9 mouse cellular contexts compared by ENCODE assay signal in the genomic region with DNA sequence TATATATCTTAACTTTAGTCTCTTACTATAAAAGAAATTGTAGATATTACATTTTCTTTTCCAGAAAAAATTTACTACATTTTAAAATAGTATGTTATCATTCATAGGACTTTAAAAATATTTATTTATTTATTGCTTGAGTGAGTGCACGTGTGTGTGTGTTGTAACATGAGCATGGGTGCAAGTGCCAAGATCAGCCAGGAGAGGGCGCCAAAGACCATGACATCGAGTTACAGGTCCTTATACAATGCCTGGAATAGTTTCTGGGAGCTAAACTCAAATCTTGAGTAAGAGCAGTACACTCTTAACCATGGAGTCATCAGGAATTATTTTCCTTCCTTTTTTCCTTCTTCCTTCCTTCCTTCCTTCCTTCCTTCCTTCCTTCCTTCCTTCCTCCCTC.
A peak's percentile ranks its signal among the peaks of the same experiment; 100 is the strongest.
DNase-seq lines count a peak whose midpoint lies in the region; ATAC-seq lines count a peak whose summit lies in the region.
"Had no signal": no experiment of that assay in that cellular context is flagged by ENCODE, and none has a peak within 500 bp of the region (broad histone marks: within the 10 kb centered on the region; RNA-seq: fewer than 3 reads in every experiment).

No protein-coding gene starts in this region.

- H3K9ac ChIP-seq in midbrain, embryonic 14.5 days (replicated peaks; ENCODE audit: low read length), result no peak overlapping the region
- H3K9ac ChIP-seq in midbrain, embryonic 15.5 days, result no peak overlapping the region

- DNase-seq in frontal cortex, postnatal 36 days (ENCODE audit: low spot score in 2 of 2), result peak; percentile 1 to 4
- no peak for DNase-seq in frontal cortex, postnatal 25 days (ENCODE audit: low spot score in 2 of 2)
- peak; percentile 27 for DNase-seq in midbrain, embryonic 14.5 days
- peak; percentile 27 for DNase-seq in brain, adult 2 months (ENCODE audit: low read depth, low spot score)
- peak; percentile 6 for DNase-seq in hindlimb bud, embryonic 11.5 days (ENCODE audit: extremely low spot score, low read depth, low spot score)
- DNase-seq in testis, postnatal 10 days (ENCODE audit: low spot score), result peak; percentile 61
- DNase-seq in natural killer cell, adult 2 months (ENCODE audit: low spot score in 2 of 2), result no peak

- no peaks in the 10 kb centered on the region for H3K27me3 ChIP-seq in midbrain, embryonic 14.5 days (ENCODE audit: control insufficient read depth, insufficient read depth, low read length)
- no peaks in the 10 kb centered on the region for H3K27me3 ChIP-seq in midbrain, embryonic 15.5 days (replicated peaks)

- H3K9me3 ChIP-seq in midbrain, embryonic 14.5 days (ENCODE audit: control insufficient read depth, low read length), result no peaks in the 10 kb centered on the region
- no peaks in the 10 kb centered on the region for H3K9me3 ChIP-seq in midbrain, embryonic 15.5 days
- H3K9me3 ChIP-seq: G1E had no signal

- H3K4me1 ChIP-seq in midbrain, embryonic 14.5 days (ENCODE audit: control insufficient read depth, insufficient read depth, low read length), result no peaks in the 10 kb centered on the region
- no peaks in the 10 kb centered on the region for H3K4me1 ChIP-seq in midbrain, embryonic 15.5 days

- ATAC-seq in midbrain, embryonic 14.5 days (ENCODE audit: low FRiP score, low TSS enrichment), result no peak
- no peak for ATAC-seq in midbrain, embryonic 15.5 days (replicated peaks)

- H3K27ac ChIP-seq in midbrain, embryonic 14.5 days (replicated peaks; ENCODE audit: low read depth, low read length), result no peak overlapping the region
- H3K27ac ChIP-seq in midbrain, embryonic 15.5 days, result no peak overlapping the region

- H3K36me3 ChIP-seq in midbrain, embryonic 14.5 days (ENCODE audit: control insufficient read depth, insufficient read depth, low read length), result no peaks in the 10 kb centered on the region
- H3K36me3 ChIP-seq in midbrain, embryonic 15.5 days (replicated peaks), result no peaks in the 10 kb centered on the region
- H3K36me3 ChIP-seq: G1E had no signal

- H3K4me3 ChIP-seq in midbrain, embryonic 14.5 days (replicated peaks; ENCODE audit: low read depth, low read length), result no peak overlapping the region
- H3K4me3 ChIP-seq in midbrain, embryonic 15.5 days, result no peak overlapping the region

- no peak overlapping the region for H3K4me2 ChIP-seq in midbrain, embryonic 14.5 days (ENCODE audit: low read length)
- no peak overlapping the region for H3K4me2 ChIP-seq in midbrain, embryonic 15.5 days

- 13% methylated on average over 3 of the region's 3 CpGs for WGBS in midbrain, embryonic 14.5 days
- 11% methylated on average over 3 of the region's 3 CpGs for WGBS in midbrain, embryonic 15.5 days

Comparison
In these comparisons a context has a peak if more than half of its experiments do, and no peak if none do; other contexts are left out.
1. DNase-seq: peak in frontal cortex, postnatal 36 days (2 of 2), midbrain, embryonic 14.5 days (single experiment), brain, adult 2 months (single experiment), hindlimb bud, embryonic 11.5 days (single experiment) and testis, postnatal 10 days (single experiment); none in frontal cortex, postnatal 25 days (0 of 2) and natural killer cell, adult 2 months (0 of 2).